Mouse (Mus musculus): ENCODE measurements at regions not wholly inside any gene's neighbourhood (a gene's known extent, or its start where the extent isn't known, plus 50 kb on each side); places are given as distances from the start of the nearest gene placed in this dataset.

- 97% methylated on average over 2 of the region's 2 CpGs for WGBS
- no peak overlapping the region for H3K27ac ChIP-seq
- DNase-seq (ENCODE audit: low spot score): no peak
Observed at GRCm38 (mm10) chrX:121533360-121533759, 863.8 kb downstream of the Nap1l3 start.

DNA sequence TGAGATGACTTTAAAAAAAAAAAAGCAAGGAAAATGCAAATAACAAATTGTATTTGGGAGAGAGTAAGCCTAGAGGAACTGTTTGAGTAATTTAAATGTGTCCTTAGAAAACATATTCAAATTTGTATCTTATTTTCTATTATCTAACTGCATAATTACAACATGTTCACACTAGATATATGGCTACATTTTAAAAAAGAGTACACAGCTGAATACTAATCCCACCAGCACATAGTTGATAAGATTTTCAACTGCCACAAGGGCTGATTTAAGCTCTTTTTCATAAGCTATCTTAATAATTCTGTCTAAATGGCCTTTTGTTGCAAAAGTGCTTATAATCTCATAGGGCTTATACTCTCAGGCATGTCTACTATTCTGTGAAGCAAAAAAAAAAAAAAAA is 877.4 kb downstream of the Nap1l3 start:
- Histone ChIP-seq H3K9me3 (replicated peaks) (no peaks in the 10 kb centered on the region), H3K4me1 (no peaks in the 10 kb centered on the region), H3K27ac (no peak overlapping the region), H3K27me3 (ENCODE audit: low read depth, poor library complexity, severe bottlenecking) (no peaks in the 10 kb centered on the region), H3K36me3 (no peaks in the 10 kb centered on the region), H3K4me3 (no peak overlapping the region)
- DNase-seq (ENCODE audit: low spot score): no peak

More at GRCm38 (mm10) chrX:121533360-121533759, 863.8 kb downstream of the Nap1l3 start:
- Histone ChIP-seq H3K4me3 (no peak overlapping the region), H3K9me3 (replicated peaks) (no peaks in the 10 kb centered on the region), H3K27me3 (ENCODE audit: low read depth, poor library complexity, severe bottlenecking) (no peaks in the 10 kb centered on the region), H3K36me3 (no peaks in the 10 kb centered on the region), H3K4me1 (no peaks in the 10 kb centered on the region)

DNA sequence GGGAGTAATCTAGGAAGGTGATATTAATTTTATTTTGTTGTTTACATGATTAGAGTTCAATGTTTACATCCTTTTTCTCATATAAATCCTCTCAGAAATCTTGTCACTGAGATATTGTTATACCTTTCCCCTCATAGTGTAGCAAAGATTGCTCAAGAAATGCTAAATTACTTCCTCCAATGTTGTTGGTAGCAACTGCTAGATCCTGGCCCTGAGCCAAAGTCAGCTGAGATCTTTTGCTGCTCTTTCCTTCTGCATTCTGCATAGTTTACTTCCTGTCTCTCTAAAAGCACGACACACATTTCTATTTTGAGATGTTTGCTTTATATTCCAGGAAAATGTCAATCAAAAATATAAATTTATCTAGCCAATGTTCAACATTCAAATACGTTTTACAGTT is 899.5 kb downstream of the Nap1l3 start:
- WGBS: 65% methylated on average over 2 of the region's 2 CpGs
- no peak for DNase-seq (ENCODE audit: low spot score)
- no peak overlapping the region for H3K4me3 ChIP-seq

GRCm38 (mm10) chrX:121497219-121497618 is 900.0 kb downstream of the Nap1l3 start:
- no peak overlapping the region for H3K4me3 ChIP-seq
- DNase-seq (ENCODE audit: low spot score): no peak
- no peaks in the 10 kb centered on the region for H3K9me3 ChIP-seq (replicated peaks)
- H3K4me1 ChIP-seq: no peaks in the 10 kb centered on the region
- H3K27ac ChIP-seq: no peak overlapping the region
- no peaks in the 10 kb centered on the region for H3K36me3 ChIP-seq
- no peaks in the 10 kb centered on the region for H3K27me3 ChIP-seq (ENCODE audit: low read depth, poor library complexity, severe bottlenecking)

More for the DNA sequence above, 899.5 kb downstream of the Nap1l3 start:
- no peaks in the 10 kb centered on the region for H3K9me3 ChIP-seq (replicated peaks)
- no peaks in the 10 kb centered on the region for H3K4me1 ChIP-seq
- H3K36me3 ChIP-seq: no peaks in the 10 kb centered on the region
- no peak overlapping the region for H3K27ac ChIP-seq
- no peaks in the 10 kb centered on the region for H3K27me3 ChIP-seq (ENCODE audit: low read depth, poor library complexity, severe bottlenecking)

DNA sequence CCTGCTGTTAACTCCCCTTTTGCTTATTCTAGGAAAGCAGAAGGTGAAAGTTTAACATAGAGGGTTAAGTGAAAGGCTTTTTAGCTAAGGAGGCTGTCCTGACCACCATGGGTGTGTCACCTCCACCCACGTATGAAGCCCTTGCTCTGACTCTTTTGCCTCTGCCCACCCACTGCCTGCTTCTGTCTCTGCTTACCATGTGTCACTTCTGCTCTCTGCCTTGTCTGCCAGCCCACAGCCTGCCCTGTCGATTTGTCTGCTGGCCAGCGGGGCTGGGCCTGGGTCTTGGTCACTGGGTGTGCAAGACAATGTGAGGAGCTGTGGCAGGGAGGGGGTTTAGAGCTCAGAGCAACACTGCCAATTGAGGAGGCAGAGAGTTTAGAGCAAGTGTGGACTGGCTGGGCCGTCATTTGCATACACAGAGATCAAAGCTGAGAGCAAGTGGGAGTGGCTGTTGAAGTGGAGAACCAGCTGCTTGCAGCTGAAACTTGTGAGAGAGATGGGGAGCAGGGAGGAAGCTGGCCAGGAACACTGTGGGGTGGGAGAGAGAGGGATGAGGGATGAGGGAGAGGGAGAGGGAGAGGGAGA is 917.7 kb downstream of the Nap1l3 start:
- Histone ChIP-seq H3K4me1 (no peaks in the 10 kb centered on the region), H3K27me3 (ENCODE audit: low read depth, poor library complexity, severe bottlenecking) (no peaks in the 10 kb centered on the region), H3K36me3 (no peaks in the 10 kb centered on the region), H3K27ac (no peak overlapping the region; the same call in 1 of the 2 replicates), H3K9me3 (replicated peaks) (no peaks in the 10 kb centered on the region), H3K4me3 (peak overlapping the region; percentile 17; the same call in 1 of the 2 replicates)
- DNase-seq (ENCODE audit: low spot score): peak; percentile 31
- WGBS: 5% methylated on average over 4 of the region's 4 CpGs

DNA sequence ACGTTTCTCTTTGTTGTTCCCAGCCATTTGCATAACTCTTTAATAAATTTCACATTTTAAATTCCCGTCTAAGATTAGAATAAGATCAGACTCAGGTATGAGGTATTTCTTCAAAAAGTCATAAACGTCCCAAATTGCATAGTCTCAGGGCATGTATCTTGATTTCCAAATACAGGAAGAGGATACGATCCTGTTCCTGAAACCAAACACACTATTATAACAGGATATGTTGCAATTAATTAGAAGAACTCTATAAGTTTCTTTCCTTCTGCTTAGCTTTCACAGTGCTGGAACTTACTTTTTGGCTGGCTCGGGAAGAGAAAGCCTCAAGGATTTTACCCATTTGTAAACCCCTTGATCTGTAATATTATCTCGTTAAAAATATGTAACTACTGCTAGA is 968.1 kb downstream of the Nap1l3 start:
- Histone ChIP-seq H3K4me1 (no peaks in the 10 kb centered on the region), H3K27me3 (ENCODE audit: low read depth, poor library complexity, severe bottlenecking) (no peaks in the 10 kb centered on the region), H3K36me3 (no peaks in the 10 kb centered on the region), H3K9me3 (replicated peaks) (no peaks in the 10 kb centered on the region), H3K27ac (no peak overlapping the region), H3K4me3 (no peak overlapping the region)
- WGBS: 88% methylated on average over 6 of the region's 6 CpGs
- DNase-seq (ENCODE audit: low spot score): no peak
